Mouse (Mus musculus) liver, embryonic 15.5 days (tissue): ENCODE data around the gene Gm17334. TPM values are rescaled to one million over a fixed set of nuclear protein-coding genes. Genes with fewer than 3 reads are reported as not detected.

Experiments
- ATAC-seq: fragments of 200-750 bp; cut with Nextera tagmentation; 2 replicates; pipeline ENCODE4 v1.8.0; 2017; ENCODE audit warnings: moderate number of reproducible peaks, mild to moderate bottlenecking, moderate library complexity; ENCODE audit not compliant: insufficient read depth
- H3K27ac ChIP-seq: fragments of 300-500 bp; sonication (generic); replicated peaks from 2 replicates; pipeline ENCODE4 v1.5.1; 2015; ENCODE audit warnings: mild to moderate bottlenecking, inconsistent platforms
- H3K27me3 ChIP-seq: fragments of 300-500 bp; sonication (generic); 2 replicates; pipeline ENCODE4 v1.6.1; 2015; ENCODE audit warnings: mild to moderate bottlenecking, inconsistent platforms
- H3K36me3 ChIP-seq: fragments of 300-500 bp; sonication (generic); replicated peaks from 2 replicates; pipeline ENCODE4 v1.6.1; 2015; ENCODE audit warnings: moderate library complexity, mild to moderate bottlenecking, inconsistent platforms
- H3K4me1 ChIP-seq: fragments of 300-500 bp; sonication (generic); replicated peaks from 2 replicates; pipeline ENCODE4 v1.6.1; 2015; ENCODE audit warnings: inconsistent platforms
- H3K4me2 ChIP-seq: fragments of 300-500 bp; sonication (generic); 2 replicates; pipeline ENCODE4 v1.6.1; 2015; ENCODE audit warnings: moderate library complexity, mild to moderate bottlenecking, inconsistent platforms
- H3K4me3 ChIP-seq: fragments of 300-500 bp; sonication (generic); replicated peaks from 2 replicates; pipeline ENCODE4 v1.5.1; 2015; ENCODE audit warnings: mild to moderate bottlenecking, inconsistent platforms
- H3K9ac ChIP-seq: fragments of 300-500 bp; sonication (generic); 2 replicates; pipeline ENCODE4 v1.6.1; 2015; ENCODE audit warnings: moderate library complexity, mild to moderate bottlenecking, inconsistent platforms
- H3K9me3 ChIP-seq: fragments of 300-500 bp; sonication (generic); replicated peaks from 2 replicates; pipeline ENCODE4 v1.6.1; 2016; ENCODE audit warnings: inconsistent platforms
- WGBS: fragments of 180-500 bp; shearing (Covaris S2); methylation state at CpG from one replicate; pipeline ENCODE4 v1.1.7; 2015; ENCODE audit warnings: mixed read lengths; ENCODE audit not compliant: insufficient replicate concordance; 5-methylcytosine and 5-hydroxymethylcytosine counted together
- polyA plus RNA-seq: library from polyadenylated mRNA; unstranded; fragments of >200 nt; fragmentation: Nextera tagmentation; extraction: Ambion mirVana; gene quantifications from 2 replicates; pipeline ENCODE4 v1.2.1, GENCODE M21; 2015

Gm17334 gene
- polyA plus RNA-seq, 1 experiment from 2014 or later: 0.16 TPM

- no peak overlapping the region; the same call in 1 of the 2 replicates for H3K4me2 ChIP-seq
- peak; percentile 41 for ATAC-seq
- no peaks in the 10 kb centered on the region for H3K27me3 ChIP-seq
- H3K4me3 ChIP-seq: no peak overlapping the region
- H3K9ac ChIP-seq: no peak overlapping the region
- H3K27ac ChIP-seq: peak overlapping the region; percentile 90
- H3K4me1 ChIP-seq: peaks cover 45% of the 10 kb centered on the region
- no peaks in the 10 kb centered on the region for H3K36me3 ChIP-seq
- WGBS: 39% methylated on average over 12 of the region's 12 CpGs
- H3K9me3 ChIP-seq: no peaks in the 10 kb centered on the region
Measured at GRCm38 (mm10) chr11:53796409-53797151, 23.6 kb upstream of the Gm17334 start.

- no peaks in the 10 kb centered on the region for H3K36me3 ChIP-seq
- WGBS: 41% methylated on average over 8 of the region's 8 CpGs
- H3K9me3 ChIP-seq: no peaks in the 10 kb centered on the region
- H3K4me2 ChIP-seq: 0 out of 2 replicates have a peak overlapping the region, but pooled peaks have one; percentile 35
- ATAC-seq: peak; percentile 8; the same call in 1 of the 2 replicates
- peak overlapping the region; percentile 90 for H3K27ac ChIP-seq
- H3K27me3 ChIP-seq: no peaks in the 10 kb centered on the region
- no peak overlapping the region for H3K9ac ChIP-seq
- H3K4me3 ChIP-seq: no peak overlapping the region
- peaks cover 50% of the 10 kb centered on the region for H3K4me1 ChIP-seq
Measured at GRCm38 (mm10) chr11:53795813-53796212, 22.8 kb upstream of the Gm17334 start.

DNA sequence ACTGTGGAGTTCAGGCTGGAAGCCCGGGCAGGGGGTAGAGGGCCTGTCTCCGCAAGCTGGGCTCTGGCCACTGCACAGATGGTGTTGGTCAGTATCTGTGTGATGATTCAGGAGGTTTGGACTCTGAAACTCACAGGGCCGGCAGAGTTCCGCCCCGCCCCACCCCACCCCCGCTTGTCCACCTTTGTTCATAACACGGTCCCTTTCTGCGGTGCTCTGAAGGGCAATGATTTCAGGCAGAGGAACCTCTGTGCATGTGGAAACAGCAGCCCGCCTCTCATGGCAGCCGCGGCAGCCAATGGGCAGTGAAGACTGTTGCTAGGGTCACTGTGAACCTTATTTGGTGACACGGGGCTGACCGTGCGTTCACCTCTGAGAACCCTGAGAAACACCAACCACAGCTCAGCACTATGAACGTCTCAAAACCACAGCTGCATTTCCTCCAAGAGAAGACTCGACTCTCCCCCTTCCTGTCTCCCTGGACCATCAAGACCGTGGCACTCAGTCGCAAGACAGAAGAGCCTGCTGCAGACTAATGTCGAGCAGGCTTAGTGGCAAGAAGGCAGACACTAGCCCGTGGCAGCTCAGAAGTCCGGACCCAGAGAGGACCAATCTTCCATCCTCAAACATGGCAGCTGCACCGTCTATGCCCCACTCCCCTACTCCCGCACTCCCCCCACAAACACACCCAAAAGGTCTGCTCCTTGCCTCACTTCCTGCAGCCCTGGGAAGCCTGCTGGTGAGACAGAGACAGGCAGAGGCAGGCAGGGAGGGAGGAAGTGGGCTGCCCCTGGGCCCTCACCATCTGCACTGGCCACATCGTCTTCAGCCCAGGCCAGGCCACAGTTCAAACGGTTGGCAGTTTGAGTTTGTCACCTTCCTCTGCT is 21.9 kb upstream of the Gm17334 start:
- ATAC-seq: peak; percentile 72
- 5% methylated on average over 25 of the region's 25 CpGs for WGBS
- 0 out of 2 replicates have a peak overlapping the region, but pooled peaks have one; percentile 16 for H3K4me3 ChIP-seq
- H3K4me2 ChIP-seq: peak overlapping the region; percentile 35
- peaks cover 50% of the 10 kb centered on the region for H3K4me1 ChIP-seq
- H3K27me3 ChIP-seq: no peaks in the 10 kb centered on the region
- H3K36me3 ChIP-seq: no peaks in the 10 kb centered on the region
- H3K9me3 ChIP-seq: no peaks in the 10 kb centered on the region
- H3K27ac ChIP-seq: peak overlapping the region; percentile 90
- no peak overlapping the region for H3K9ac ChIP-seq

- Histone ChIP-seq H3K4me1 (peaks cover 54% of the 10 kb centered on the region), H3K9me3 (no peaks in the 10 kb centered on the region), H3K9ac (no peak overlapping the region), H3K4me3 (no peak overlapping the region), H3K36me3 (no peaks in the 10 kb centered on the region), H3K27ac (peak overlapping the region; percentile 90), H3K4me2 (peak overlapping the region; percentile 35), H3K27me3 (no peaks in the 10 kb centered on the region)
- ATAC-seq: no peak
- WGBS: 22% methylated on average over 3 of the region's 3 CpGs
Measured at GRCm38 (mm10) chr11:53794015-53794414, 21.0 kb upstream of the Gm17334 start.

- peaks cover 58% of the 10 kb centered on the region for H3K4me1 ChIP-seq
- H3K4me3 ChIP-seq: no peak overlapping the region
- no peak overlapping the region for H3K27ac ChIP-seq
- H3K36me3 ChIP-seq: no peaks in the 10 kb centered on the region
- H3K9me3 ChIP-seq: no peaks in the 10 kb centered on the region
- H3K27me3 ChIP-seq: no peaks in the 10 kb centered on the region
- ATAC-seq: no peak
- WGBS: 63% methylated on average over 3 of the region's 3 CpGs
- H3K9ac ChIP-seq: no peak overlapping the region
- no peak overlapping the region for H3K4me2 ChIP-seq
Measured at GRCm38 (mm10) chr11:53792986-53793385, 20.0 kb upstream of the Gm17334 start.

- Histone ChIP-seq H3K9me3 (no peaks in the 10 kb centered on the region), H3K36me3 (no peaks in the 10 kb centered on the region), H3K27me3 (no peaks in the 10 kb centered on the region), H3K4me1 (peaks cover 39% of the 10 kb centered on the region), H3K4me2 (no peak overlapping the region), H3K27ac (no peak overlapping the region), H3K9ac (no peak overlapping the region), H3K4me3 (no peak overlapping the region)
- no peak for ATAC-seq
- 65% methylated on average over 3 of the region's 3 CpGs for WGBS
Measured at GRCm38 (mm10) chr11:53789277-53789676, 16.3 kb upstream of the Gm17334 start.

GRCm38 (mm10) chr11:53788196-53788595 is 15.2 kb upstream of the Gm17334 start:
- Histone ChIP-seq H3K27ac (no peak overlapping the region), H3K9ac (no peak overlapping the region), H3K4me1 (peaks cover 31% of the 10 kb centered on the region), H3K4me2 (no peak overlapping the region), H3K9me3 (no peaks in the 10 kb centered on the region), H3K27me3 (no peaks in the 10 kb centered on the region), H3K36me3 (no peaks in the 10 kb centered on the region), H3K4me3 (no peak overlapping the region)
- no peak for ATAC-seq
- WGBS: 71% methylated on average over 8 of the region's 8 CpGs

- Histone ChIP-seq H3K4me3 (no peak overlapping the region), H3K27ac (no peak overlapping the region), H3K4me1 (peaks cover 37% of the 10 kb centered on the region), H3K9ac (no peak overlapping the region), H3K9me3 (no peaks in the 10 kb centered on the region), H3K36me3 (no peaks in the 10 kb centered on the region), H3K4me2 (no peak overlapping the region), H3K27me3 (no peaks in the 10 kb centered on the region)
- WGBS: 43% methylated on average over 13 of the region's 13 CpGs
- ATAC-seq: no peak
Measured at GRCm38 (mm10) chr11:53786058-53787031, 13.4 kb upstream of the Gm17334 start.

DNA sequence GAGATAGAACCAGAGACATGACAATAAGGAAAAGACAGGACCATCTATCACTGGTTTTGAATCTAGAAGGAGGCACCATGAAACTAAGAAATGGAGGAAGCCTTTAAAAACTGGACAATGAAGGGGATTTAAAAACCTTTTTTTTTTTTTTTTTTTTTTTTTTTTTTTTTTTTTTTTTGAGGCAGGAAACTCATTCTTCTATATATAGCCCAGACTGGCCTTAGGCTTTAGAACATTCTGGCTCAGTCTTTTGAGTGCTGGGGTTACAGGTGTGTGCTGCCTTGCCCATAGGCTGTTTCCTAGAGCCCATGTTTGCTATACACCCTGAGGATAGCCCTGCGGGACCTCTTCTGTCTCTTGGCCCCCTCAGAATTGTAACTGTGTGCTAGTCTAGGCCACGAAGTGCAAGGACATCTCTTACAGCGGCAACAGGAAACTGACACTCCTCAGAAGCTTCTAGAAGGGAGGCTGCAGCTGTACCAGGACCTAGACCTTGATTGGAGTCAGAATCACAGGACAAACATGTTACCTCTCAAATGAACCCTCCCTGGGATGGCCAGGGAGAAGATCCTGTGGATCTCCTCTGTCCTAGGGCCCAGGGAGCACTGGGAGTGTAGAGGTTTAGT is 12.4 kb upstream of the Gm17334 start:
- Histone ChIP-seq H3K4me3 (no peak overlapping the region), H3K27me3 (no peaks in the 10 kb centered on the region), H3K9ac (no peak overlapping the region), H3K27ac (no peak overlapping the region), H3K4me2 (no peak overlapping the region), H3K4me1 (peaks cover 38% of the 10 kb centered on the region), H3K9me3 (no peaks in the 10 kb centered on the region), H3K36me3 (no peaks in the 10 kb centered on the region)
- 35% methylated on average over 3 of the region's 3 CpGs for WGBS
- ATAC-seq: no peak

DNA sequence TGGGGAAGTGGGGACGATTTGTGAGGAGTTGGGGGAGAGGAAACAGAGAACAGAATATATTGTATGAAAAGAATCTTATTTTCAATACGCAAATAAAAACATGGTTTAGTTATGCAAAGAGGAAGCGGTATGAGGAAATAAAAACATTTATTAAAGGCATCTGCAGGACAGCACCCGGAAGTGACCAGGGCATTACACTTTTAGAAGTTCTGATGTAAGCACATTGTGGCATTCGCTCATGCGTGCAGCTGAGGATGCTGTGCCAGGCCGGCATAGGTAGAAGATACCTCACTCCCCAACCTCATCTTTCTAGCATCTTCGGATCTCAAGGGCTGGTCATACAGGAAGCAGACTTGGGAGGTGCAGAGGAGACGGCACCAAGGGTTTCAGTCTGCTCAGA is 10.3 kb upstream of the Gm17334 start:
- Histone ChIP-seq H3K27me3 (no peaks in the 10 kb centered on the region), H3K36me3 (0 out of 2 replicates have a peak, but pooled peaks cover 2% of the 10 kb centered on the region), H3K27ac (no peak overlapping the region), H3K4me1 (peaks cover 36% of the 10 kb centered on the region), H3K9me3 (no peaks in the 10 kb centered on the region), H3K4me3 (no peak overlapping the region), H3K4me2 (no peak overlapping the region), H3K9ac (no peak overlapping the region)
- ATAC-seq: no peak
- WGBS: 70% methylated on average over 9 of the region's 9 CpGs
